Comparison of ENCODE assay signal across 14 mouse cellular contexts in the genomic region with DNA sequence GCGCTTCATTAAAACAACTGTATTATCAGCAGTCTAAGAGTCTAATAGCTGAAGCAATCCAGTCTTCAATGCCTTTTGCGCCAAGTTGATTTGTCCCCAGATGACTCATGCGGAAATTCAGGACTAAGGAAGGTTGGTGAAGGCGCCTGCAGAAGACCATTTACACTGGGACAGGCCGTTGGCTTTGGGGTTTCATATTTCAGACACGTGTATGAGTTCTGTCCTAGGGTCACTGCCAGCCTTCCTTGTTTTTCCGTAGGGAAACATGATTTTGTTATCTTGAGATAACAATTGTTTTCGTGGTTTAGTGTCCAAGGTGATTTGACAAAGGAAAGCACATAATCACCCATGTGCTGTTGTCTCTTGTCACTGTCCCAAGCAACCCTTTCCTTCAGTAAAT. TPM values are rescaled to one million over a fixed set of nuclear protein-coding genes. Genes with fewer than 3 reads are reported as not detected.
DNase-seq lines count a peak whose midpoint lies in the region; ATAC-seq and TF ChIP-seq lines count a peak whose summit lies in the region.
"Had no signal": no experiment of that assay in that cellular context is flagged by ENCODE, and none has a peak within 500 bp of the region (broad histone marks: within the 10 kb centered on the region; RNA-seq: fewer than 3 reads in every experiment).

No protein-coding gene starts in this region.

- WGBS in heart, embryonic 10.5 days, result 40% methylated on average over 8 of the region's 8 CpGs
- WGBS in heart, postnatal 0 days, result 22% methylated on average over 8 of the region's 8 CpGs

- no peaks in the 10 kb centered on the region; the same call in 1 of the 2 replicates for H3K27me3 ChIP-seq in heart, embryonic 10.5 days (ENCODE audit: insufficient read depth, poor library complexity, severe bottlenecking)
- no peaks in the 10 kb centered on the region for H3K27me3 ChIP-seq in heart, postnatal 0 days (ENCODE audit: control insufficient read depth, insufficient read depth, low read length)
- H3K27me3 ChIP-seq: embryonic facial prominence, embryonic 15.5 days; stomach, embryonic 15.5 days had no signal

- no peak overlapping the region for H3K27ac ChIP-seq in heart, embryonic 10.5 days
- H3K27ac ChIP-seq in heart, postnatal 0 days (ENCODE audit: low read depth), result peak overlapping the region; percentile 51
- H3K27ac ChIP-seq: embryonic facial prominence, embryonic 15.5 days; forebrain, embryonic 12.5 days; hindbrain, embryonic 12.5 days; stomach, embryonic 15.5 days had no signal

- no peaks in the 10 kb centered on the region for H3K36me3 ChIP-seq in heart, embryonic 10.5 days
- H3K36me3 ChIP-seq in heart, postnatal 0 days (replicated peaks; ENCODE audit: control insufficient read depth, insufficient read depth, low read length), result 0 out of 2 replicates have a peak, but pooled peaks cover 4% of the 10 kb centered on the region
- H3K36me3 ChIP-seq: embryonic facial prominence, embryonic 15.5 days; forebrain, embryonic 12.5 days; hindbrain, embryonic 12.5 days; stomach, embryonic 15.5 days had no signal

- no peak overlapping the region for H3K9ac ChIP-seq in heart, postnatal 0 days (replicated peaks; ENCODE audit: low read depth, low read length)
- H3K9ac ChIP-seq: embryonic facial prominence, embryonic 15.5 days; forebrain, embryonic 12.5 days; hindbrain, embryonic 12.5 days; lung, embryonic 14.5 days; stomach, embryonic 15.5 days had no signal

- no peak overlapping the region for H3K4me2 ChIP-seq in heart, postnatal 0 days (ENCODE audit: low read depth, low read length)
- H3K4me2 ChIP-seq: embryonic facial prominence, embryonic 15.5 days; forebrain, embryonic 12.5 days; hindbrain, embryonic 12.5 days; lung, embryonic 14.5 days; stomach, embryonic 15.5 days had no signal

- no peak overlapping the region for H3K4me3 ChIP-seq in heart, embryonic 10.5 days
- no peak overlapping the region for H3K4me3 ChIP-seq in heart, postnatal 0 days (ENCODE audit: low read depth, low read length)
- H3K4me3 ChIP-seq: embryonic facial prominence, embryonic 15.5 days; forebrain, embryonic 12.5 days; hindbrain, embryonic 12.5 days; stomach, embryonic 15.5 days had no signal

- DNase-seq in heart, adult 11 months, result peak; percentile 96
- DNase-seq in heart, embryonic 10.5 days (ENCODE audit: low spot score), result no peak
- peak; percentile 20 for DNase-seq in ovary, adult 18-20 months (ENCODE audit: low spot score)
- no peak for DNase-seq in ovary, postnatal 36 days (ENCODE audit: low spot score)
- peak; percentile 53 for DNase-seq in heart, postnatal 0 days (ENCODE audit: low spot score)
- no peak for DNase-seq in thymus, adult 18-20 months
- DNase-seq in cerebellum, adult 9-10 months, result no peak
- DNase-seq: cerebellum, postnatal 10 days; lung, embryonic 14.5 days; right cerebral cortex, postnatal 14 days had no signal

- H3K9me3 ChIP-seq in heart, embryonic 10.5 days, result no peaks in the 10 kb centered on the region
- H3K9me3 ChIP-seq in heart, postnatal 0 days (replicated peaks; ENCODE audit: control insufficient read depth, low read length), result no peaks in the 10 kb centered on the region
- H3K9me3 ChIP-seq: embryonic facial prominence, embryonic 15.5 days; forebrain, embryonic 12.5 days; hindbrain, embryonic 12.5 days; stomach, embryonic 15.5 days had no signal

- TF ChIP-seq CTCF in heart, postnatal 0 days (IDR thresholded peaks at IDR 0.05; ENCODE audit: low read depth), result no peak

- TF ChIP-seq EP300 in heart, postnatal 0 days (IDR thresholded peaks at IDR 0.05; ENCODE audit: low read depth), result peak; percentile 61; the same call in 1 of the 2 replicates

- ATAC-seq in heart, postnatal 0 days (ENCODE audit: insufficient read depth, low read depth), result no peak

- H3K4me1 ChIP-seq in heart, embryonic 10.5 days, result peaks cover 36% of the 10 kb centered on the region
- H3K4me1 ChIP-seq in heart, postnatal 0 days (ENCODE audit: control insufficient read depth, insufficient read depth), result peaks cover 47% of the 10 kb centered on the region

RNA-seq across cellular contexts. Expression of gene Tcp11l2, which starts 4.8 kb away (rescaled TPM):
- polyA plus RNA-seq in heart, embryonic 10.5 days (2016; fragmentation: Nextera tagmentation; extraction: Ambion mirVana), result 6.4 and 10.5 TPM in 2 replicates
- 36.9 and 52.4 TPM in 2 replicates for total RNA-seq in heart, postnatal 0 days (2014; rRNA removed; ENCODE audit: low replicate concordance)
- polyA plus RNA-seq in heart, postnatal 0 days (2015; fragmentation: Nextera tagmentation; extraction: Ambion mirVana), result 57.3 and 63.4 TPM in 2 replicates

RNA-seq across cellular contexts. Expression of gene Polr3b, which starts 40.9 kb away (rescaled TPM):
- polyA plus RNA-seq in heart, embryonic 10.5 days (2016; fragmentation: Nextera tagmentation; extraction: Ambion mirVana), result 15.6 and 15.8 TPM in 2 replicates
- 7.7 and 8.2 TPM in 2 replicates for total RNA-seq in heart, postnatal 0 days (2014; rRNA removed; ENCODE audit: low replicate concordance)
- polyA plus RNA-seq in heart, postnatal 0 days (2015; fragmentation: Nextera tagmentation; extraction: Ambion mirVana), result 4.8 and 5.2 TPM in 2 replicates

RNA-seq across cellular contexts. Expression of gene Ckap4, which starts 47.3 kb away (rescaled TPM):
- 83.9 and 87.7 TPM in 2 replicates for polyA plus RNA-seq in heart, embryonic 10.5 days (2016; fragmentation: Nextera tagmentation; extraction: Ambion mirVana)
- total RNA-seq in heart, postnatal 0 days (2014; rRNA removed; ENCODE audit: low replicate concordance), result 59.8 and 83.8 TPM in 2 replicates
- polyA plus RNA-seq in heart, postnatal 0 days (2015; fragmentation: Nextera tagmentation; extraction: Ambion mirVana), result 42.6 and 45.6 TPM in 2 replicates

Comparison
In these comparisons a context has a peak if more than half of its experiments do, and no peak if none do; other contexts are left out.
1. DNase-seq: peak in heart, adult 11 months (single experiment), ovary, adult 18-20 months (single experiment) and heart, postnatal 0 days (single experiment); none in heart, embryonic 10.5 days (single experiment), ovary, postnatal 36 days (single experiment), thymus, adult 18-20 months (0 of 2) and cerebellum, adult 9-10 months (single experiment).